Mouse (Mus musculus) heart, adult 9 months (tissue): ENCODE results near the gene Msh6.
"Not testable (repeated sequence)": the region's sequence is repeated elsewhere in the genome, so short reads cannot be mapped to it uniquely, and the experiment has no call there.

ENCODE experiments used
- DNase-seq, 2 experiments: peaks; one replicate each; pipeline ENCODE4 v3.0.0; 2022; ENCODE audit warnings: low spot score in 2 of 2

Msh6 gene

DNA sequence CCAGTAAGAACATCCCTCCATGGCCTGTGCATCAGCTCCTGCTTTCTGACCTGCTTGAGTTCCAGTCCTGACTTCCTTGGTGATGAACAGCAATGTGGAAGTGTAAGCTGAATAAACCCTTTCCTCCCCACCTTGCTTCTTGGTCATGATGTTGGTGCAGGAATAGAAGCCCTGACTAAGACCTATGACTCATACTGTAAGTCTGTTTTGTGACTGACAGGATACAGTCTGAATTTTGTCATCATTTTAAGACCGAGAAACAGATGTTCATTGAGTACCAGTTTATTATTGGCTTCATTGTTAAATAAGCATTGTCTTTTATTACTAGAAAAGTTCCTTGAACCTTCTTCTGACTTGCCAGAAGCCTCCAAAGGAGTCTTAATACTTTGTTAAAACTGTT, 4.8 kb downstream of the Msh6 start:
- DNase-seq: not testable (repeated sequence)

DNA sequence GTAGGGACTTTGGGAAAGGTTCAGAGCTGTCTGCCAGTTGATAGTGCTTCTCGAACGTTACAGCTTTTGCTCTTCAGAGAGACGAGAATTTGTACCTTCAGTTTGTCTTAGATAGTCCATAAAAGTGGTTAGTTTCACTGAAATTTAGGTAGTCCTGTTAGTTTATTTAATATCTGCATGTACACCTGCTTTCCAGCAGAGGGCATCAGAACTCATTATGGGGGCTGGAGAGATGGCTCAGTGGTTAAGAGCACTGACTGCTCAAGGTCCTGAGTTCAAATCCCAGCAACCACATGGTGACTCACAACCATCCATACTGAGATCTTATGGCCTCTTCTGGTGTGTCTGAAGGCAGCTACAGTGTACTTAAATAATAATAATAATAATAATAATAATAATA, 7.2 kb downstream of the Msh6 start:
- DNase-seq: no peak

DNA sequence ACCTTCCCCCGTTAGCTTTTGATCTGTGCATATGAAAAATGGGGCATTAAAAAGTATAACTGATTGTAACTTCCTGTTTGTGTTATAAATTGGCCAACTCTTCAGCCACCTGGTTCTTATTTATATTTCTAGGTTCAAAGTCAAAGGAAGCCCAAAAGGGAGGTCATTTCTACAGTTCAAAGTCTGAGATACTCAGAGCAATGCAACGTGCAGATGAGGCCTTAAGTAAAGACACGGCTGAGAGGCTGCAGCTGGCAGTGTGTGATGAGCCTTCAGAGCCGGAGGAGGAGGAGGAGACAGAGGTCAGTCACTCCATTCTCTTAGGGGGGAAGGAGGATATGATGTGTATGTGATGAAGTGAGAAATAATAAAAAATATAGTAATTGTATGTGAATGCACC, 8.5 kb downstream of the Msh6 start:
- no peak for DNase-seq

GRCm38 (mm10) chr17:87984440-87985214, 9.8 kb downstream of the Msh6 start:
- no peak for DNase-seq

GRCm38 (mm10) chr17:87985916-87986315, 11.1 kb downstream of the Msh6 start:
- DNase-seq: no peak

DNA sequence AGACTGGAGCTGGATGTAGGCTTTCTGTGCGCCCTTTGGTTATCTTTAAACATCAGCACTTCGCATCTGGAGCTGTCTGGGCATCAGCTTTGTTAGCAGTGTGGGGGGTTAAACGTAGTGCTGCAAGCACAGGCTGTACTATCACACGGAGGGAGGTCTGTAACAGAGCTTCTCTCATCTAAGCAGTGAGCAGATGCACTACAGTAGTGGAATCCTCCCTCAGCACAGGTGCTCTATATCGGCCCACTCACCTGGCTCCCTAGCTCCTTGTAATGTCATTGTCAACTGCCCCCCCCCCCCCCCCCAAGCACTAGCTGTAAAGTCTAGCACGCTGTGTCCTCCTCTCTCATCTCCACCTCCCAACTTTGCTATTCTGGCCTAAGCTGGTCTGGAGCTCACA, 12.6 kb downstream of the Msh6 start:
- DNase-seq: no peak

GRCm38 (mm10) chr17:87992154-87992553, 17.3 kb downstream of the Msh6 start:
- DNase-seq: no peak

DNA sequence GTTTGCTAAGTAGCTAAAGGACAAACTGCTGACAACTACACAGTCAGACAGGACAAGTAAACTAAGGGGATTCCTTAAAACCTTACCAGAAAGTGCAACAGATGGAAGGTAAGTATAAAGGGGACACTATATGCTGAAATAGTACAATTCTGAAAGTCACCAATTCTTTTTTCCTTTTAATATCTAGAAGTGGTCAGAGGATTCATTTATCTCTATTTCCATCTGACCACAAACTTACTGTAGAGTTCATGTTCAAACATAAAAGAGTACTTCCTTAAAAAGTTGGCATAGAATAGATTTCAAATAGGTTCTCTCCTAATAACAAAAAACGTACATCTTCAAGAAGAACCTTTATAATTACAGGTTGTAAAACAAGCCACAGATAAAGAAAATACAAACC, 18.5 kb downstream of the Msh6 start:
- no peak for DNase-seq

DNA sequence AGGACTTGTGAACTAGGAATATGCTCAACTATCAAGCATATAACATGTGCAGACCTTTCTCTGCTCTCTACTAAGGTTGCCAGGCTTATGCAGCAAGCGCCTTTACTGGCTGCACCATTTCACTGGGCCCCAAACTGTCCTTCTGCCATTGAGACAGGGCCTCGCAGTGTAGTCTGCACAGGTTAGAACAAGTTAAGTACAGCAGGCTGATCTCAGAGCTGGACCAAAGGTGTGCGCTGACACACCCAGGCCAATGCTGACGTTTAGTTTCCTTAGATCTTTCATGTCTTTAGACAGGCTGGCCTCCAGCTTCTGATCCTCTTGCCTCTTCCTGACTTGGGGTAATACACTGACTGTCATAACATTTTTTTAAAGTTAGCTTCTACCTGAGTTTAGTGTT, 22.9 kb downstream of the Msh6 start:
- DNase-seq: no peak

- DNase-seq: no peak
These were observed 30.0 kb downstream of the Msh6 start for GRCm38 (mm10) chr17:88004892-88005291.

DNA sequence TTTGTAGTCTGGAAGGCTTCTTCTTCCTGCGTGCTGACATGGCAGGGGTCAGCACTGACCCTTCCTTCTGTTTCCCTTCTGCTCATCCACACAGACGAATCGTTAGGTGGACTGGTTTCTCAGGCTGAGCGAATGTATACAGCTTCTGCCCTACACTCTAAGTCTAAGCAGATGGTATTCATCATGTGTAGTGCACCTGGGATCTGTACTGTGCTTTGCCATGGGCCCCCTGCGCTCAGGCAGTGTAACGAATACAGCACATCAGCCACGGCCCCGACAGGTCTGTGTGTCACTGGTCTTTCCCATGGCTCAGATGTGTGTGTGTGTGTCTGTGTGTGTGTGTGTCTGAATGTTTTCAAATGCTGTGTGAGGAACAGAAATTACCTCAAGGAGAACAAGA, 32.1 kb downstream of the Msh6 start:
- DNase-seq: no peak

- DNase-seq: no peak
These were observed 39.6 kb downstream of the Msh6 start for GRCm38 (mm10) chr17:88014456-88014855.

DNA sequence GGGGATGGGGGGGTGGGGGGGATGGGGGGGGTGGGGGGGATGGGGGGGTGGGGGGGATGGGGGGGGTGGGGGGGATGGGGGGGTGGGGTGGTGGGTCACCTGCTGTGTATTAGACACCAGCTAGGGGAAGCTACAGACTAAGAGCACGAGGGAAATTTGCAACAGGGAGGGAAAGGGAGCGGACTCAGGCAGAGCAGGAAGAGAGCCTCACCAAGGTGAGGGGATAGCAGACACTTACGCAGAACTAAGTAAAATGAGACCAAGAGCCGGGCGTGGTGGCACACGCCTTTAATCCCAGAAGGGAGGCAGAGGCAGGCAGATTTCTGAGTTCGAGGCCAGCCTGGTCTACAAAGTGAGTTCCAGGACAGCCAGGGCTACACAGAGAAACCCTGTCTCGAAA, 41.2 kb downstream of the Msh6 start:
- not testable (repeated sequence) for DNase-seq

GRCm38 (mm10) chr17:88023924-88024323, 49.1 kb downstream of the Msh6 start:
- no peak for DNase-seq

DNA sequence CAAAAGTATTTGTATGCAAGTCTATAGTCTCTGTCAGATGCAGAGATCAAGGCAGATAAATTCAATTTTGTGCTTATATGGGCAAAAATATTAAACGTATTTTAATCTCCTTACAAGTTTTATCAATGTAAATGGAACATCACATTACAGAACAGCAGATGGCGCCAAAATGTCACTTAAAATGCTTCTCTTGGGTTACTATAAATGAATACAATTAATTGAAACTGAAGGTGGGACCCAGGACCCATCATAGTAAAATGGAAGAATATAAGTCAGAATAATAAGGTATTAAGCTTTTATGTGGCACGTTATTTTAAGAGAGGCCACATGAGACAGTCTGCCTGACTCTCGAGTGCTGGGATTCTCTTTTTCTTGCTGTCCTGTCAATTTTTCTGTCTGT, 50.4 kb downstream of the Msh6 start:
- DNase-seq: peak; percentile 14 to 54

DNA sequence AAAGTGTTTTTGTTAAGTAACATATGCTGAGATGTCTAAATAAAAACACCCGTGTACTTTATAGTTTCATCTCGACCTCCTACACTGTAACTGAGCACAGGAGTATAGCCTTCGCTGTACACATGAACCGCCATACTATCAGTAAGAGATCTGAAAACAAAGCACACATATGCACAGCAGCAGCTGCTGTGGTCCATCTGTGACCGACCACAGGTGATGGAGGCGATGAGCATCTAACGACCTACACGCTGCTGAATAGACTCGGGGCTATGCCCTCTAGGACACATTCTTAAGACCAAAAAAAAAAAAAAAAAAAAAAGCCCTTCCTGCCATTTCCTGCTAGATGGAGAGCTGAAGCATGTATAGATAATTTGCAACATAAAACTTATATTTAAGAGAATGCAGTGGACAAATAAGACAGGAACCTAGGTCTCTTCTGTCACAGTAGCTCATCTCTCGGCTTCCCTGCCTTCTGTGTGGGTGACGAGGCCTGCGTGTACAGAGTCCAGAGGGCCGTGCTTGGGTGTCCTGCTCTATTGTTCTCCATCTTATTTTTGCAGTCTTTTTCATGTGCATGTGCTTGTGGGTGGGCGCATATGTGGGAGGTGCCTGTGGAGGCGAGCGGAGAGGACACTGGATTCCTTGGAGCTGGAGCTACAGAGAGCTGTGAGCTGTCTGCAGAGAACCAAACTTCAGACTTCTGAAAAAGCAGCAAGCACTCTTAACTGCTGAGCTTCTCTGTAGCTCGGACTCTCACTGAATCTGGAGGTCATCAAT, 54.5 kb downstream of the Msh6 start:
- DNase-seq: no peak

GRCm38 (mm10) chr17:88031755-88032154, 56.9 kb downstream of the Msh6 start:
- no peak for DNase-seq

- DNase-seq: no peak
These were observed 59.6 kb downstream of the Msh6 start for GRCm38 (mm10) chr17:88034418-88034817.
